Mouse (Mus musculus): Measurements from ENCODE around the gene Ppp1r9b. TPM values are rescaled to one million over a fixed set of nuclear protein-coding genes. Genes with fewer than 3 reads are reported as not detected.

Gene Ppp1r9b
- 10.0 and 10.6 TPM in 2 replicates for polyA plus RNA-seq (2015; fragmentation: Nextera tagmentation; extraction: Ambion mirVana)

DNA sequence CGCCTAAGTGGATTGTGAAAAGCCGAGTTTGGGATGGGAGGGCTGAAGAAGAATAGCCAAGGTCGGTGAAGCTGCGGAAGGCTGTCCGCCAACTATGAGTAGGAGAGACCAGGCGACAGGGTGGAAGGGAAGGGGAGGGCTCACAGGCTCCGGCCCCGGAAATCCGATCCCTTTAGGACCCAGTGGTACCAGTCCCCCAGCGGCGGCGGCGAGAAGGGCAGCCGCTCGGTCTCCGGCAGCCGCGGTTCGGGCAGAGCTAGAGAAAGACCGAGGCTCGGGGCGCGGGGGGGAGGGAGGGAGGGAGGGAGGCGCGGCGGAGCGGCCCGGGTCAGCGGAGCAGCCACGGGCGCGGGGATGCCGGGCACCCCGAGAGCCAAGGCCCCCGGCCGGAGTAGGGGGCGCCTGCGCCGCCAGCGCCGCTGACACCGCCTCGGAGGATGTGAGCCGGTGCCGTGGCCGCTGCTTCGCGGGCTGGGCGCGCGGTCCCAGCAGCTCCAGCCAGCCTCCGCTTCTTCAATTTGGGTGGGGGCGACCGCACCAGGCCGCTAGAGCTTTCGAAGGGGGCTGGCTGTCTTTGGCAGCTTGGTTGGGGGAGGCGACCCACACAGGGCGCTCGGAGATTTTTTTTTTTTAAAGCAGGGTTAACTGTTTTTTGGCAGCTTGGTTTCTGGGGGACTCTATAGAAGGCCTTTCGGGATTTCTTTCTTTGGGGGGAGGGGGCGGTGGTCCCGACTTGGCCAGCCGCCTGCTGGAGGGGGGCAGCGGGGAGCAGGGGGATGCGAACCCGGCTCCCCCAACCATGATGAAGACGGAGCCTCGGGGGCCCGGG, at the start of gene Ppp1r9b:
Gene Ppp1r9b (plus strand): TSS at position 287 of the 829 bp plus-strand sequence.
- Histone ChIP-seq H3K9ac (peak within 1 kb of the TSS; percentile 98), H3K36me3 (peaks cover 10% of the 10 kb centered on the region), H3K4me2 (peak within 1 kb of the TSS; percentile 97), H3K27me3 (no peaks in the 10 kb centered on the region), H3K9me3 (replicated peaks) (no peaks in the 10 kb centered on the region), H3K27ac (peak within 1 kb of the TSS; percentile 91), H3K4me3 (replicated peaks) (peak within 1 kb of the TSS; percentile 92), H3K4me1 (replicated peaks) (peaks cover 88% of the 10 kb centered on the region)
- under 1% methylated on average over 56 of the region's 69 CpGs for WGBS (ENCODE audit: insufficient replicate concordance)
- ATAC-seq (ENCODE audit: low read depth) (peak; percentile 83), DNase-seq (peak; percentile 88)

DNA sequence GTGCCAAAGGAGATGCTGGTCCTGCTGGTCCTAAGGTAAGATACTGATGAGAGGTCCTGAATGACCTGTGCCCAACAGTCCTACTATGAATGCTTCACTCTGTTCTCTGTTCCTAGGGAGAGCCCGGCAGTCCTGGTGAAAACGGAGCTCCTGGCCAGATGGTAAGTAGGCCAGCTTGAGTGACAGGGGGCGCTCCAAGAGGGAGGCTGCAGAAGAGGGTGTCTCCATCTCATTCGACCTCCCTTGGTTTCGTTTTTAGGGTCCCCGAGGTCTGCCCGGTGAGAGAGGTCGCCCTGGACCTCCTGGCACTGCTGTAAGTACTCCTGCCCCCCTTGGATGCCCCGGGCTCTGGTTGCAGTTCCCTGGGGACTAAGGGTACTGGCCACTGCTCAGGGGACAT, 49.7 kb upstream of the Ppp1r9b start:
- H3K9ac ChIP-seq, result no peak overlapping the region
- H3K36me3 ChIP-seq, result no peaks in the 10 kb centered on the region
- ATAC-seq (ENCODE audit: low read depth) (no peak), DNase-seq (no peak)
- no peaks in the 10 kb centered on the region for H3K9me3 ChIP-seq (replicated peaks)
- H3K27ac ChIP-seq, result 0 out of 2 replicates have a peak overlapping the region, but pooled peaks have one; percentile 4
- peaks cover 12% of the 10 kb centered on the region for H3K4me1 ChIP-seq (replicated peaks)
- WGBS (ENCODE audit: insufficient replicate concordance), result 19% methylated on average over 9 of the region's 9 CpGs
- peaks cover 70% of the 10 kb centered on the region for H3K27me3 ChIP-seq
- H3K4me2 ChIP-seq, result 0 out of 2 replicates have a peak overlapping the region, but pooled peaks have one; percentile 1
- H3K4me3 ChIP-seq (replicated peaks), result no peak overlapping the region

DNA sequence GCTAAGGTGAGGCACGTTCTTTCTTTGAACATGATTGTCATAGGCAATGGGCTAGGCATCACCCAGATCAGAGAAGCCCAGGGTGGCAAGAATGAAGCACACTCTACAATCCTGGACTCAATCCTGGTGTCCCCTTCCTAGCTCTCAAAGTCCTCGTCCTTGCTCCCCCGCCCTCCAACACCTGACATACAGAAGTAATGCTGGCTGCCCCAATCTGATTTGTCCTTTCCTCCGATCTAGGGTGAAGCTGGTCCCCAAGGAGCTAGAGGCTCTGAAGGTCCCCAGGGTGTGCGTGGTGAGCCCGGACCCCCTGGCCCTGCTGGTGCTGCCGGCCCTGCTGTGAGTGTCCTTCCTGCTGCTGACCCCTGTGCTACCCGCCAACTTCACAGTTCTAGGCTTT, 49.1 kb upstream of the Ppp1r9b start:
- H3K4me2 ChIP-seq, result no peak overlapping the region
- H3K36me3 ChIP-seq, result no peaks in the 10 kb centered on the region
- no peak overlapping the region for H3K4me3 ChIP-seq (replicated peaks)
- no peaks in the 10 kb centered on the region for H3K9me3 ChIP-seq (replicated peaks)
- no peak overlapping the region for H3K9ac ChIP-seq
- H3K27ac ChIP-seq, result no peak overlapping the region
- peaks cover 12% of the 10 kb centered on the region for H3K4me1 ChIP-seq (replicated peaks)
- 62% methylated on average over 8 of the region's 8 CpGs for WGBS (ENCODE audit: insufficient replicate concordance)
- peaks cover 65% of the 10 kb centered on the region for H3K27me3 ChIP-seq
- no peak for DNase-seq
- ATAC-seq (ENCODE audit: low read depth), result no peak

DNA sequence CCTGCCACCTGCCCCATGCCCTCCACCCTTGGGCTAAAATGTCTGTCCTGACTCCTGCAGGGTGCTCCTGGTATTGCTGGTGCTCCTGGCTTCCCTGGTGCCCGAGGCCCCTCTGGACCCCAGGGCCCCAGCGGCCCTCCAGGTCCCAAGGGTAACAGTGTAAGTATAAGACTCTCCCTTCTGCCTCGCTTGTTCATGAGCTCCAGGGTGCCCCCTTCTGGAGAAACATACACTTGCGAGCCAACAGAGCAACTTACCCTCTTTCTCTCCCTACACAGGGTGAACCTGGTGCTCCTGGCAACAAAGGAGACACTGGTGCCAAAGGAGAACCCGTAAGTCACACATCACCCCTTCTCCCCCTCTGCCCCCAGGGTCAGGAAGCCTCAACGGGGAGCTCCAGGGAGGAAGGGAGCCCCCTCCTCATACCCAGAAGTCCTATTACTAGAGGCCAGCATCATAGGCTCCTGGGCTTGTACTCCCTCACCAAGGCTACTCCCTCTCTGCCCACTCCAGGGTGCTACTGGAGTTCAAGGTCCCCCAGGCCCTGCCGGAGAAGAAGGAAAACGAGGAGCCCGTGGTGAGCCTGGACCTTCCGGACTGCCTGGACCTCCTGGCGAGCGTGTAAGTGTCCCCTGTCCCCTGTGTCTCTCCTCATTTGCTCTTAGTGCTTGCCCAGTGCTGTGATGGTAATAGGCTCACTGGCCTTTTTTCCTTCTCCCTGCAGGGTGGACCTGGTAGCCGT, 48.4 kb upstream of the Ppp1r9b start:
- Histone ChIP-seq H3K9me3 (replicated peaks) (no peaks in the 10 kb centered on the region), H3K4me2 (no peak overlapping the region), H3K4me3 (replicated peaks) (no peak overlapping the region), H3K27ac (peak overlapping the region; percentile 30), H3K36me3 (no peaks in the 10 kb centered on the region), H3K4me1 (replicated peaks) (peaks cover 8% of the 10 kb centered on the region), H3K27me3 (peaks cover 67% of the 10 kb centered on the region), H3K9ac (no peak overlapping the region)
- ATAC-seq (ENCODE audit: low read depth) (no peak), DNase-seq (peak; percentile 31)
- WGBS (ENCODE audit: insufficient replicate concordance), result 33% methylated on average over 13 of the region's 13 CpGs

GRCm38 (mm10) chr11:94943054-94943453, 47.8 kb upstream of the Ppp1r9b start:
- H3K27ac ChIP-seq, result peak overlapping the region; percentile 30; the same call in 1 of the 2 replicates
- DNase-seq (no peak), ATAC-seq (ENCODE audit: low read depth) (no peak)
- 58% methylated on average over 15 of the region's 15 CpGs for WGBS (ENCODE audit: insufficient replicate concordance)
- H3K36me3 ChIP-seq, result no peaks in the 10 kb centered on the region
- no peak overlapping the region for H3K4me2 ChIP-seq
- no peaks in the 10 kb centered on the region for H3K9me3 ChIP-seq (replicated peaks)
- no peak overlapping the region for H3K4me3 ChIP-seq (replicated peaks)
- 0 out of 2 replicates have a peak, but pooled peaks cover 3% of the 10 kb centered on the region for H3K4me1 ChIP-seq (replicated peaks)
- H3K9ac ChIP-seq, result no peak overlapping the region
- peaks cover 65% of the 10 kb centered on the region for H3K27me3 ChIP-seq

- Histone ChIP-seq H3K4me3 (replicated peaks) (no peak overlapping the region), H3K9ac (no peak overlapping the region), H3K27ac (peak overlapping the region; percentile 45; the same call in 1 of the 2 replicates), H3K9me3 (replicated peaks) (no peaks in the 10 kb centered on the region), H3K4me1 (replicated peaks) (no peaks in the 10 kb centered on the region), H3K4me2 (no peak overlapping the region), H3K27me3 (peaks cover 60% of the 10 kb centered on the region), H3K36me3 (no peaks in the 10 kb centered on the region)
- no peak; the same call in 1 of the 2 replicates for ATAC-seq (ENCODE audit: low read depth)
- no peak for DNase-seq
- WGBS (ENCODE audit: insufficient replicate concordance), result 25% methylated on average over 8 of the region's 8 CpGs
Measured at GRCm38 (mm10) chr11:94944295-94944694, 46.5 kb upstream of the Ppp1r9b start.

GRCm38 (mm10) chr11:94945236-94945635, 45.6 kb upstream of the Ppp1r9b start:
- Histone ChIP-seq H3K4me3 (replicated peaks) (no peak overlapping the region), H3K4me1 (replicated peaks) (no peaks in the 10 kb centered on the region), H3K4me2 (no peak overlapping the region), H3K27me3 (peaks cover 52% of the 10 kb centered on the region), H3K9ac (no peak overlapping the region), H3K9me3 (replicated peaks) (no peaks in the 10 kb centered on the region), H3K36me3 (no peaks in the 10 kb centered on the region), H3K27ac (peak overlapping the region; percentile 45)
- no peak for DNase-seq
- no peak for ATAC-seq (ENCODE audit: low read depth)
- WGBS (ENCODE audit: insufficient replicate concordance), result 62% methylated on average over 12 of the region's 12 CpGs

- 15% methylated on average over 6 of the region's 6 CpGs for WGBS (ENCODE audit: insufficient replicate concordance)
- Histone ChIP-seq H3K27ac (no peak overlapping the region), H3K36me3 (no peaks in the 10 kb centered on the region), H3K9ac (no peak overlapping the region), H3K4me1 (replicated peaks) (no peaks in the 10 kb centered on the region), H3K9me3 (replicated peaks) (no peaks in the 10 kb centered on the region), H3K4me2 (no peak overlapping the region), H3K27me3 (peaks cover 33% of the 10 kb centered on the region), H3K4me3 (replicated peaks) (no peak overlapping the region)
- no peak for ATAC-seq (ENCODE audit: low read depth)
- DNase-seq, result no peak
Measured at GRCm38 (mm10) chr11:94952169-94952568, 38.7 kb upstream of the Ppp1r9b start.

GRCm38 (mm10) chr11:94955103-94955502, 35.7 kb upstream of the Ppp1r9b start:
- WGBS (ENCODE audit: insufficient replicate concordance), result 67% methylated on average over 9 of the region's 9 CpGs
- Histone ChIP-seq H3K4me1 (replicated peaks) (peaks cover 7% of the 10 kb centered on the region), H3K27me3 (peaks cover 18% of the 10 kb centered on the region), H3K36me3 (no peaks in the 10 kb centered on the region), H3K27ac (no peak overlapping the region), H3K4me3 (replicated peaks) (no peak overlapping the region), H3K9me3 (replicated peaks) (no peaks in the 10 kb centered on the region), H3K4me2 (no peak overlapping the region), H3K9ac (no peak overlapping the region)
- DNase-seq (no peak), ATAC-seq (ENCODE audit: low read depth) (no peak)

GRCm38 (mm10) chr11:94957693-94958064, 33.2 kb upstream of the Ppp1r9b start:
- ATAC-seq (ENCODE audit: low read depth) (no peak), DNase-seq (no peak)
- H3K4me3 ChIP-seq (replicated peaks), result no peak overlapping the region
- 59% methylated on average over 9 of the region's 9 CpGs for WGBS (ENCODE audit: insufficient replicate concordance)
- H3K27me3 ChIP-seq, result peaks cover 13% of the 10 kb centered on the region
- no peak overlapping the region for H3K4me2 ChIP-seq
- H3K27ac ChIP-seq, result no peak overlapping the region
- H3K4me1 ChIP-seq (replicated peaks), result peaks cover 7% of the 10 kb centered on the region
- H3K9me3 ChIP-seq (replicated peaks), result no peaks in the 10 kb centered on the region
- no peaks in the 10 kb centered on the region for H3K36me3 ChIP-seq
- H3K9ac ChIP-seq, result no peak overlapping the region

GRCm38 (mm10) chr11:94958065-94958858, 32.6 kb upstream of the Ppp1r9b start:
- DNase-seq, result no peak
- 9% methylated on average over 8 of the region's 8 CpGs for WGBS (ENCODE audit: insufficient replicate concordance)
- Histone ChIP-seq H3K27ac (no peak overlapping the region), H3K9me3 (replicated peaks) (no peaks in the 10 kb centered on the region), H3K9ac (no peak overlapping the region), H3K4me2 (no peak overlapping the region), H3K4me3 (replicated peaks) (no peak overlapping the region), H3K36me3 (no peaks in the 10 kb centered on the region), H3K27me3 (peaks cover 18% of the 10 kb centered on the region), H3K4me1 (replicated peaks) (peaks cover 7% of the 10 kb centered on the region)
- ATAC-seq (ENCODE audit: low read depth), result no peak
